Mouse (Mus musculus) splenic B cell, adult 2 months (primary cell): ENCODE data around the gene Themis2.
"Not testable (repeated sequence)": the region's sequence is repeated elsewhere in the genome, so short reads cannot be mapped to it uniquely, and the experiment has no call there.

Source experiments
- DNase-seq: peaks from one replicate; pipeline ENCODE4 v3.0.0-alpha.2; 2011; ENCODE audit warnings: low read depth, low spot score
- H3K27me3 ChIP-seq: 2 replicates; pipeline ENCODE4 v1.6.1; 2012; ENCODE audit warnings: mild to moderate bottlenecking, low read length, moderate library complexity, mixed read lengths; ENCODE audit not compliant: control insufficient read depth, poor library complexity, insufficient read depth, severe bottlenecking
- H3K36me3 ChIP-seq: 2 replicates; pipeline ENCODE4 v1.6.1; 2012; ENCODE audit warnings: mild to moderate bottlenecking, low read length, moderate library complexity, mixed read lengths; ENCODE audit not compliant: control insufficient read depth, poor library complexity, insufficient read depth, severe bottlenecking

Gene Themis2

GRCm38 (mm10) chr4:132785228-132785627 lies 11.0 kb downstream of the Themis2 start:
- no peak for DNase-seq

GRCm38 (mm10) chr4:132783732-132784131 lies 12.5 kb downstream of the Themis2 start:
- Histone ChIP-seq H3K27me3 (no peaks in the 10 kb centered on the region), H3K36me3 (peaks cover 37% of the 10 kb centered on the region)
- no peak for DNase-seq

More at GRCm38 (mm10) chr4:132785228-132785627, 11.0 kb downstream of the Themis2 start:
- Histone ChIP-seq H3K27me3 (no peaks in the 10 kb centered on the region), H3K36me3 (peaks cover 48% of the 10 kb centered on the region)

- peaks cover 29% of the 10 kb centered on the region for H3K36me3 ChIP-seq
- DNase-seq = peak; percentile 80
- H3K27me3 ChIP-seq = no peaks in the 10 kb centered on the region
These were observed 15.9 kb downstream of the Themis2 start for GRCm38 (mm10) chr4:132780288-132780687.

GRCm38 (mm10) chr4:132778562-132779201 lies 17.5 kb downstream of the Themis2 start:
- Histone ChIP-seq H3K36me3 (peaks cover 18% of the 10 kb centered on the region), H3K27me3 (no peaks in the 10 kb centered on the region)
- DNase-seq = peak; percentile 81

- peak; percentile 89 for DNase-seq
- Histone ChIP-seq H3K36me3 (peaks cover 6% of the 10 kb centered on the region), H3K27me3 (no peaks in the 10 kb centered on the region)
These were observed 19.4 kb downstream of the Themis2 start for GRCm38 (mm10) chr4:132776764-132777163.

GRCm38 (mm10) chr4:132774905-132775304 lies 21.3 kb downstream of the Themis2 start:
- no peak for DNase-seq
- H3K36me3 ChIP-seq = peaks cover 12% of the 10 kb centered on the region
- no peaks in the 10 kb centered on the region for H3K27me3 ChIP-seq

- Histone ChIP-seq H3K36me3 (peaks cover 8% of the 10 kb centered on the region), H3K27me3 (no peaks in the 10 kb centered on the region)
- no peak for DNase-seq
These were observed 24.4 kb downstream of the Themis2 start for GRCm38 (mm10) chr4:132771776-132772175.

GRCm38 (mm10) chr4:132767914-132768876 lies 28.0 kb downstream of the Themis2 start, which contains the start of gene Rpa2:
TSS of gene Rpa2 (plus strand) at chr4:132768332.
- Histone ChIP-seq H3K36me3 (peaks cover 6% of the 10 kb centered on the region), H3K27me3 (no peaks in the 10 kb centered on the region)
- DNase-seq = peak; percentile 100

- not testable (repeated sequence) for H3K36me3 ChIP-seq, H3K27me3 ChIP-seq, DNase-seq
These were observed 33.1 kb downstream of the Themis2 start for GRCm38 (mm10) chr4:132763125-132763524.

- Histone ChIP-seq H3K36me3 (no peaks in the 10 kb centered on the region), H3K27me3 (no peaks in the 10 kb centered on the region)
- no peak for DNase-seq
These were observed 33.6 kb downstream of the Themis2 start for GRCm38 (mm10) chr4:132762602-132763001.

- no peak for DNase-seq
- no peaks in the 10 kb centered on the region for H3K27me3 ChIP-seq
These were observed 35.9 kb downstream of the Themis2 start for GRCm38 (mm10) chr4:132760296-132760695.

GRCm38 (mm10) chr4:132757633-132758351 lies 38.4 kb downstream of the Themis2 start:
- no peaks in the 10 kb centered on the region for H3K36me3 ChIP-seq
- no peaks in the 10 kb centered on the region for H3K27me3 ChIP-seq
- no peak for DNase-seq

More at GRCm38 (mm10) chr4:132760296-132760695, 35.9 kb downstream of the Themis2 start:
- no peaks in the 10 kb centered on the region for H3K36me3 ChIP-seq

GRCm38 (mm10) chr4:132756974-132757373 lies 39.2 kb downstream of the Themis2 start, which contains the start of gene Smpdl3b:
TSS of gene Smpdl3b (minus strand) at chr4:132757252.
- Histone ChIP-seq H3K36me3 (no peaks in the 10 kb centered on the region), H3K27me3 (no peaks in the 10 kb centered on the region)
- DNase-seq = peak; percentile 31

- no peaks in the 10 kb centered on the region for H3K36me3 ChIP-seq
- DNase-seq = no peak
- no peaks in the 10 kb centered on the region for H3K27me3 ChIP-seq
These were observed 43.2 kb downstream of the Themis2 start for GRCm38 (mm10) chr4:132752992-132753391.
